Mouse (Mus musculus) urinary bladder, postnatal 10 days (tissue): Measurements from ENCODE around the gene Nfib.

Source experiments
- DNase-seq: peaks from one replicate; pipeline ENCODE4 v3.0.0; 2022; ENCODE audit warnings: low spot score

The Nfib gene

DNA sequence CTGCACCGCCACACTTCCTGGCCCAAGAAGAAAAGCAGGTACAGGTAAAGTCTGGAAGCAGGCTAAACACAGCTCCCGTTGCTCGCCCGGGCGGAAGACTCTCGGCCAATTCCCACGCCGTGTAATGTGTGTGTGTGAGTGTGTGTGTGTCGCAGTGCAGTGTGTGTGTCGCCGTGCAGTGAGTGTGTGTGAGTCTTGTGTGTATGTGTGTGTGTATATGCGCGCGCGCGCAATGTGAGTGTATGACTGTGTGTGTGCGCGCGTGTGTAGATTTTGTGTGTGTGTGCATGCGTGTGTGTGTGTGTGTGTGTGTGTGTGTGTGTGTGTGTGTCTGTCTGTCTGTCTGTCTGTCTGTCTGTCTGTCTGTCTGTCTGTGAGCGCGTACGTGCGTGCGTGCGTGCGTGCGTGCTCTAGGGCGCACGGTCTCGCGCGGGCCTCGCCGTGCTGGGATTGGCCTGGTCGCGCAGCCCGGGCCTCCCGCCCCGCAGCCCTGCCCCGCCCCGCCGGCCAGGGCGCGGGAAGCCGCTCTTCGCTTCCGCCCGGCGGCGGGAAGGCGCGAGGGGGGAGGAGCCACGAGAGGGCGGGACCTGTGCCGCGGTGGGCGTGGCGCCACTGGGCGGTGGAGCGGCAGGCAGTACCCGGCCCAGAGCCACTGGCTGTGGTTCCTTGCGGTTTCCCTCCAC lies 192.7 kb downstream of the Nfib start:
- peak; percentile 90 for DNase-seq

DNA sequence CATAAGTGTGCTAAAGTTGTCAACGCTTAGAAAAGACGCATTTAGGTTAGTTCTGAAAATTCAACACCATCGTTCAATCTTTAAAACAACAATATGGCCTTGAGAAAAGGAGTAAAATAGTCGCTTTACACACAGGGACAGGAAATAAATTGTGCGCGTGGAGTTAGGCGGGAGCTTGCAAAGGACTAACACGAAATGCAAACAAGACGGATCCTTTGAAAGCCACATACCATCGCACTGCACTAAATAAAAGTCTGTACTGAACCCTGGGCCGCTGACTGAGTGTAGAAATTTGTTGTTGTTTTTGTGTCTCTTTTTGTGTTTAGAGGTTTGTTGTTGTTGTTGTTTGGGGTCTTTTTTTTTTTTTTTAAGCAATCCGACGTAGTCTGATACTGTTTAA lies 193.2 kb downstream of the Nfib start:
- DNase-seq: no peak

DNA sequence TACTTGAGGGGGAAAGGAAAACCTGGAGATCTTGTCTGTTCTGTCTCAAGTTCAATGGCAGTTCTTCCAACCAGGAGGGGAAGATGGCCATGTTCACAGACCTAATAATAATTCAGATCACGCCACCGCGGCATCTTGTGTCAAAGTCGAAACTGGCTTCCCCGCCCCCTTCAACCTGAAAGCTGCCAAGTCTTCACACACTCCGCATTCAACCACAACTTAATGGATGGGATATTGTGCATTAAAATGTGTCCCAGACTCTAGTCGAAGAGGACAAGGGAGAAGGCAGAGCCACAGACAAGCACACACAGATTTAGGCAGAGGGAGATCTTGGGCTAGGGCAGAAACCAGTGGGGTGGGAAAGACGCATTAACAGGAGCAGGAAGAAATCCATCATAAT lies 194.0 kb downstream of the Nfib start:
- no peak for DNase-seq

DNA sequence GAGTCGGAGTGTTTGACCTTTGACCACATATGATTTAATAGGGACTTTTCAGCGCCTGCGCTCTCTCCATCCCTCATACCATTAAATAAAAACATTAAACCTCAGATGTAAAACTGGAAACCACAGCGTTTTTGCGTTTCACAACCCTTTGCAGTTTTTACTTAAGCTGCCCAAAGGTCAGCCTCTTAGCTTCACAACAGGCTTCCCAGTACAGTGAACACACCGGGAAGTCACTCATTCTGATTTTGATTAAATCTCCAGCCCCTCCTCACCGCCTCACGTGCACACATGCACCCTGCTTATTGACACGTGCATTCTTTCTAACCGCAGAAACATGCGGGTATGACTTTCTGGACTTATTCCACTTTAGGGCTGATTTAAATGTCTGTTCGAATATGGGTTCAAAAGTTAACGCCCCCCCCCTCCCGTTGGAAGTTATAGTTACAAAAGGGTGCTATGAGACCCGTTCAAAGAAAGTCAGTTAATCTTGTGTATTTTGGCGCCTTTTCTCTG lies 194.5 kb downstream of the Nfib start:
- no peak for DNase-seq

DNA sequence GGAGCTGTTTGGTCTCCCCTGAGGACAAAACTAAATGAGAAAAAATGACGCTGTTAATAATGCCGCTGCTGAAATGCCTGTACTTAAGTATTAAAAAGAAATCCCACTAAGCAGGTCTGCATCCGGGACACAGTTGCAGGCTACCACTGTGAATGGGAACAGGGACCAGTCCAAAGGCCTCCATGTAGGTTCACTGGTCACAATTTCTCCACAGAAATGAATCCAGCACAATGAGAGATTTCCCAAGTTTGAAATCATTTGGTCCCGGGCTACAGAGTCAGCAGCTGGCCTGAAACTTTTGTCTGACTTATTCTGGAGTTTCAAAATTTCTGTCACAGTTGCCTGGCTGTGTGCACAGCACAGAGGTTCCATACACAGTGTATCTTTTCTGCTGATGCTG lies 195.8 kb downstream of the Nfib start:
- no peak for DNase-seq

DNA sequence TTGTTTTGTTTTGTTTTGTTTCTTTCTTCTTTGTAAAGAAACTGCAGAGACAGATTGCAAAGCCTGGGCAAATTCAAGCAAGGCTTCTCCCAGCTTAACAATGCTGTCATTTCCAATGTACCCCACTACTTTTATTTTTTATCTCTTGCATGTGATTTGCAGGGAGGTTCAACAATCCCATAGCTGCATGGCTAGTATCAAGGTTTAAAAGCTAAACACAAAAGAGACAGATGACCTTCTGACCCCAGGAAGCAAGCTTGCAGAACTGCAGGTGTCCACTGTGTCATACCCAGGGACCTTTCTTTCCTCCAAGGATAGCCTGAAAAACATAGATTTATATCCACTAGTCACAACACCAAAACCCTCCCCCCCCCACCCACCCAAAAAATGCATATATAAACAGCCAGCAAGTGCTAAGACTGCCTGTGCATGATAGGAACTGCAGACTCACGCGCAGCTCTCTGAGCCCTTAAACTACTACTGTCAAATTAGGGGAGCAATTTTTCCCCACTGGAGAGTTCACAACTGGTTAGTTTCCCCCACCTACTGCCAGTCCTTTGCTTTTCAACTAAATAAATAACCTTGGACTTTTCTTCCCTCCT lies 196.3 kb downstream of the Nfib start:
- DNase-seq: no peak

DNA sequence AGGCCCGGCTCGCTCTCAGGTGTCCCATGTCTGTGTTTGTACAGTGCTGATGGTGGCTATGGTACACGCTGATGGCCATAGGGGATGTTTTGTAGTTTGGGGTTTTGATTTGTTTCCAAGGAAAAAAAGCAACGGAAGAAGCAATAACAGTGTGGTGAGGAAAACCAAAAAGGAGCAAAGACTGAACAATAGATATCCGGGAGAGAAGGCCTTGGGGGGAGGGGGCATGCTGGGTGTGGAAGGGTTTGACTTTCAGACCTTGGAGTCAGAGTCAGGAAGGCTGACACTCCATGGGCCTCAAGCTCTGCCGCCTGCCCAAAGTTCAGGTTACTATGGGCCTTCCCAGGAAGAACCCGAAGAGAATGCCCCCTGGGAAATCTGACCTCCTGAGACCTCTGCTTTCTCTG lies 197.3 kb downstream of the Nfib start:
- DNase-seq: no peak

DNA sequence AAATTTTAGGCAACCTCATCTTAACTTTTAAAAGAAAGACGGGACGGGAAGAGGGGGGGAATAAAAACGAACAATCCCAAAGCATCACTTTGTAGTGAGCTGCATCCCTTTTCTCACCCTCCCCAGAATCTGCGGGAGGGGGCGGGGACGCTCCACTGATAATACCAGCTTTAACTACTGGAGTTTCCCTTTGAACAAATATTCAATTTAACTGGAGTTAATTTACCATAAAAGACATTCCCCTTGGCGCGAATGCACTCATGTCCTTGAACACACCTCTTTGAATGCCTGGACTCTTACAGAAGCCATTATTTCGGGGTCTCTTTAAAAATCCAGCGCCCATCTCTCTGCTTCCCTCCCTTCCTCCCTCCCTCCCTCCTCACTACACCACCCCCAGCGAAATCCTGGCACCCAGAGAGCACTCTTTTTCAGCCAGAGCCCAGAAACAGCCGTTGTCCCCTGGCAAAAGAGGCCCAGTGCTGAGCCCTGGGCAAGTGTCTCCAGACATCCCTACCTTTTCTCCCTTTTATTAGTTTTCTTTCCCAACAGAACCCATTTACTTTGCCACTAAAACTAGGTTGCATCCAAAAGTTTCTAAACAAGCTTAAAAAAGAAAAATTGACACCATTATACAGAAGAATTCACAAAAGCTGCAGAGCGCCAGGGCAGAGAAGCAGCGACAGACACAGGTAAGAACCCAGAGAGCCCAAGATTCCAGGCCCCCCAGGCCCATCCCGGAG lies 197.8 kb downstream of the Nfib start:
- DNase-seq: no peak

DNA sequence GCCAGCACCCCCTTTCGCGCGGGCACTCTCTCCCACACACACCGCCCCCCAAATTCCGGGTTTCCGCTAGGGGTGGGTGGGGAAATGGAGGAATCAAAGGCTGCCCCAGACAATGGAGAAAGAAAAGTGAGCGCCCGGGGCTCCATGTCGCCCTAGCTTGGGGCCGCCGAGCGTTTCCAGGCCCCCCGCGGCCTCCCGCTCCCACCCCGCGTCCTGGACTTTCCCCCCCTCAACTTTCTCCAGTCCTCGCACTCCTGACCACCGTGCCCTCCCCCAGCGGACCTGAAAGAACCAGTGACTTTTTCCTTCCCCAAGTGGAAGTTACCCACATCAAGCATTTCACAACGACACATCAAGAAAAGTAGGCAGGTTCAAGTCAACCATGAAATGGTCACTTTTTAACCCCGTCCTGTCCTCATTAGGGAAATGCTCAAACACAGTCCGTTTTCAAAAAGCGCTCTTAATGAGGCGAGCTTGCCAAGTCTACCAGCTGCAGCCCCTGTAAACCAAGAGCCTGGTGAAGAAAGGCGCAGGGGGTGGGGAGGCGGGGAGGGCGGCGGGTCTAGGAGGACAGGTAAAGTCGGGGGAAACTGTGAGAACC lies 198.7 kb downstream of the Nfib start:
- DNase-seq: peak; percentile 21

DNA sequence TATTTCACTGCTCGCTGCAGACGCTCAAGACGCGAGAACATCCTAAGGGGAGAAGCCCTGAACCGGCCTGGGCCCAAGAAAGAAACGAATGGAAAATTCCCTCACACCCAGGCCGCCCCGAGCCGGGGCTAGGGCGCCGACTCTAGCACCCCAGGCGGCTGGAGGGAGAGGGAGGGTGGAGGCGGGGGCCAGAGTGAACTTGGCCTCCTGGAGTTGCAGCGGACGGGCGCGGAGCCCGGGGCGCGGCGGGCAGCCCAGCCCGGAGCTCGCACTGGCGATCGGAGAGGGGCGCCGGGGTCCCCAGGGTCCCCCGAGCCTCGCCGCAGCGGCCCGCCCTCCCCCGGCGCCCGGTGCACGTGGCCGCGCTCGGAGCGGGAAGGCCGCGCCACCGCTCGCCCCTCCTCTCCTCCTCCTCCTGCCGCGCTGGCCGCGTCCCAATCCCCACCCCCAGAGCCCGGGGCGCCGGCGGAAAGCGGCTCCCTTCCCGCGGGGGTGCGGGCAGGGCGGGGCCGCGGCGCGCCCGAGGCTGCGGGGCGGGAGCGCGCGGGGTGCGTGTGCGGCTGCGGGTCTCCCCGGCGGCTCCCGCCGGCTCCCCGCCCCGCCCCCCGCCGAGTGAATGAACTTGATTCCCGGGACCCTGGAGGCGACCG lies 199.3 kb downstream of the Nfib start:
- peak; percentile 76 for DNase-seq

DNA sequence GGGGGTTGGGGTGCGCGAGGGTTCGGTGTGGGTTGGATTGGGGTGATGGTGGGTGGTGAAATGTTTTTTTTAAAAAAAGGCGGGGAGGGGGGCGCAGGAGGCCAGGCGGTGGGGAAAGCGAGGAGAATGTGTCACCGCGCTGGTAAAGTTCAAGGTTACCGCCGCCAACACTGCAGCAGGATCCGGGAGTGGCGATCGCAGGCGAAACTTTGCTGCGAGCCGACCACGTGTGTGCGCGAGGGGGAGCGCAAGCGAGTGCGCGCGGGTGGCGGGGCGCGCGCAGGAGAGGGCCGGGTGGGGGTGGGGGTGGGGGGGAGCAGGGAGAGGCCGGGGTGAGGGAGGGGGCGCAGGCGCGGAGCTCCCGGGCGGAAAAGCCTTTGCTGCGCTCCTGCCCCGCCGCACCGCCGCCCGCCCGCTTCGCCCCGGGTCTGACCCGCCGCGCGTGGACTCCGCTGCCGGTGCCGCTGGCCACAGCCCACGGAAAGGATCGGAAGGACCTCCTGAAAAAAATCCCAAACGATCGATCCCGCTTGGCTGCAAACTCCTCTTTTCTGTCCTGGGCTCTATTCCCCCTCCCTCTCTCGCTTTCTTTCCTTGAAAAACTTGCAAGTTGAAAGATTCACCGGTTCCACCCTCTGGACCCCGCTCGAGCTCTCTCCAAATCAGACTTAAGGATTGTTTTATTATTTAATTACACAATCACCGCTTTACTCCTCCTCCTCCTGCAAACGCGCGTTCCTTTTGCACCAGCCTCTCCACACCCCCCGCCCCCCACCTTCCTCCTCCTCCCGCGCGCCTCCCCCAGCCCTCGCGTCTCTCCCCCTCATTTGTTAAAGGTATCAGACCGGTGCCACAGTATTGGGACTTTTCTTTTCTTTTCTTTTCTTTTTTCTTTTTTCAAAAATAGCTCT lies 200.2 kb downstream of the Nfib start:
- peak; percentile 27 for DNase-seq

DNA sequence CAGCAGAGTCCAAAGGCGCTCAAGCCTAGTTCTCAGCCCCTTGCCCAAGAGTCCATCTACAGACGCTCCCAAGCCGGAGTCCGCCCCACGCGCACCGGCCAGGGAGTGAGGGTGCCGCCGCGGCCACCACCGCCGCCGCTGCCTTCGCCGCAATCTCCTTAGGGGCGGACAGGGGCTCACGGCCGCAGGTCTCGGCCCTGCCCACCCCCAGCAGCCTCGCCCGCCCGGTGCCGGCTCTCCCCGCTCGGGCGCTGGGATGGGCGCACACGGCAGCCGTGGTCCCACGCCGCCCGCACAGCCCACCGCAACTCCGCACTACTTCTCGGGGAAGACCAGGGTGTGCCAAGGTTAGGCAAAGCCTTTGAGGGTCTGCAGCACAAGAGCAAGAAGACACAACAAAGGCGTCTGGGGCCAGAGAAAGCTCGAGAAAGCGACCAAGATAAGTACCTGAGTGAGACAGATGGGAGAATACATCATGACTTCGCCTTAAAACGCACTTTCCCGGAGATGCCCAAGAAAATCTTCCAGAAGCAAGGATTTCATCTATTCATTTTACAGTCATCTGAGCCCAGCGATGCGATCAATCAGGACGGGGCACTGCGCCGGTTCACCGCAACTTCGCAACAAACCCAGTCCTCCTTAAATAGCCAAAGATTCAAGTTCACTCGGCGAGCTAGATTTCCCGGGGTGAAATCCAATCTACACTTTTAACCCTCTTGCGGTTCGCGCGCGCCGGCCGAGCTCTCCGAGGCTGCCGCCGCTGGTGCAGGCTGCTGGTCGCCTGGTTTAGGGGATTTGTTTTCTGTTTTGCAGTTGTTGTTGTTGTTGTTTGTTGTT lies 201.0 kb downstream of the Nfib start:
- no peak for DNase-seq

DNA sequence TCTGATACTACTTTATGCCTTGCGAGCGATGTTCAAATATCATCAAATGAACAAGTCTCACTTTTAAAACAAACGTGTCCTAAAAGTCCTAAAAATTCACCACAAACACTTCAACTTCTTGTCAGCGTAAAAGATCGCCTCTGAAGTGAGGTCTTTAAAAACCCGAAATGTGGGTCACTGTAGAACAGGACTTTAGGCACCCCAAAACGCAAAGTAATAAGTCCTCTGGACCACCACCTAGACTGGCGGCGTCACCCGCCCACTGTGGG lies 201.6 kb downstream of the Nfib start:
- DNase-seq: no peak

DNA sequence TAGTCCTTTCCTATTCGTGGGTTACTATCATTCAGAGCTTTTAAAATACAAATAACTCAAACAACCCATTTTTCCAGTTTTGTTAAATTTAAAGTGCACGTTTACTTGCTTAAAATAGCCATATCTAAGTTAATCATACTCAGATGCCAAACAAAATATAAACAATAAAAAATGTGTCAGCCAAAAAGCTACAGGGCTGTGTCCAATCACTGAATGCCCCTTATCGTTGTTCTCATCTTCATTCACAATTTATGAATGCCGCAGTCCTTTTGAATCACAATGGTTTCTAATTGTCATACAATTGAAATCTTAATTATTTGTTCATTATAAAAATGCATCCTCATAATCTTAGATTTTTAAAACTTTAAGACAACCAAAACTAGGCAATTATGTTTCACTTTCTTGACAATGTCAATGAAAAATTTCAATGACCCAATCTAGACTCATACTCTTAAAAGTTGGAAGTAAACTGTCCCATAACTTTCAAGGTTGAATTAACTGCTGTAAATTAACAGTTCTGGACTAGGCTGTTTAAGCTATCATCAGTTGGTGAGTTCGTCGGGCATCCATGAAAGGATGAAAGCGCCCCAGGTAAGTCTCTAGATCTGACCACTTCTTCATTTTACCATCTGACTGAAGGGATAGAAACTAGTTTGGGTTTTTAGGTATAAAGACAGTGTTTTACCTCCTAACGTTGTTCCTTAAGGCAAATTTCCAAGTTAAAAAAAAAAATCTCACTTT lies 202.1 kb downstream of the Nfib start:
- no peak for DNase-seq

DNA sequence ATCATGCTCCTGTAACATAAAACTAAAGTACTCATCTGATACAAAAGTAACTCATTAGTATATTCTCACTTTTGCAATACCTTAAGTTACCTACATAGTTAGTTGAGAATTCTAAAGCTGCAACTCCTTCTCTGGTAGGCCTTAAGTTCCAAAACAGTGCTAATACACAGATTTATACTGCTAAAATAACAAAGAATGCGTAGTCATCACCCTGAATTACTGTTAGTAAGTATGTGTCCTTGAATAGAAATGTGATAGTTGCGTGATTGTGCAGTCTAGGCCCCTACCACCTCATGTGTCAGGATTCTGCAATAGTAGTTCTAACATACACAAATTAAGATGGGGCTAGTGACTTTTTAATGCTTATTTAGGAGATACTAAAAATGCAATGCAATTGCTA lies 202.9 kb downstream of the Nfib start:
- DNase-seq: no peak

DNA sequence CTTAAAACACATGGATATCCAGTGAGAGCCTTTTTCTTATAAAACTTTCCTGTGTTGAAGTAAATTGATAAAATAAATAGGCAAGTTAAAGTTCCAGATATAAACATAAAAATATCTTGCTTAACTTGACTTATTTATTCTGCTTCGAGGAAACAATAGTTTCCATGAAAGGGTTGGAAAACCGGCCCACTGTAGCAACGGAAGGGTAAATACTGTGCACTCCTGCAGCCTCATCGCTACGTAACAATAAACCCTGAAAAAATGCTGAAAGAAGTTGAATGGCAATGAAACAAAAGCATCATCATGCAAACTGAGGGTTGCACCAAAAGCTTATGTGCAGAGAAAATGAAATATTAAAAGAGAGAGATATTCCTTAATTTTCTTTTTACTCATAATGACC lies 203.5 kb downstream of the Nfib start:
- no peak for DNase-seq

DNA sequence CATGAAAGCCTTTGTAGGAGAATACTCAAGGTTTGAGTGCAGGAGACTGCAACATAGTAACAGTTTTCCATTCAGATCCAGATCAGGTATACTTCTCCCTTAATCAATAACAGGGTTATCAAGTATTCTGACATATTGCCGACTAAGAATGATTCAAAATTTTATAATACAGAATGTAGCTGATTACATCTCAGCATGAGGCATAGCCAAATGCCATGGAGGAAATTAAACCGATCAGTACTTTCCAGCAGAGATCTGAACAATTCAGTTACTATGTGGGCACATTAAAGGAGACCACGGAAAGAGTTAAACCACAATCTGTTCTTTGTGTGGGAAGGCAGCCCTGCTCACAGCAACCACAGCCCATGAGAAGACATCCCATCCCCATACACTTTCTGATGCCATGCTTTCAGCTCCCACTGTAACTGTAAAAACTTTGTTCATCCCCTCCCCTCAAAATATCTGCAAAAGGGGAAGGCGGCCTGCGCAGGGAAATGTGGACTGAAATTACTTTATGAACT lies 204.9 kb downstream of the Nfib start:
- no peak for DNase-seq

DNA sequence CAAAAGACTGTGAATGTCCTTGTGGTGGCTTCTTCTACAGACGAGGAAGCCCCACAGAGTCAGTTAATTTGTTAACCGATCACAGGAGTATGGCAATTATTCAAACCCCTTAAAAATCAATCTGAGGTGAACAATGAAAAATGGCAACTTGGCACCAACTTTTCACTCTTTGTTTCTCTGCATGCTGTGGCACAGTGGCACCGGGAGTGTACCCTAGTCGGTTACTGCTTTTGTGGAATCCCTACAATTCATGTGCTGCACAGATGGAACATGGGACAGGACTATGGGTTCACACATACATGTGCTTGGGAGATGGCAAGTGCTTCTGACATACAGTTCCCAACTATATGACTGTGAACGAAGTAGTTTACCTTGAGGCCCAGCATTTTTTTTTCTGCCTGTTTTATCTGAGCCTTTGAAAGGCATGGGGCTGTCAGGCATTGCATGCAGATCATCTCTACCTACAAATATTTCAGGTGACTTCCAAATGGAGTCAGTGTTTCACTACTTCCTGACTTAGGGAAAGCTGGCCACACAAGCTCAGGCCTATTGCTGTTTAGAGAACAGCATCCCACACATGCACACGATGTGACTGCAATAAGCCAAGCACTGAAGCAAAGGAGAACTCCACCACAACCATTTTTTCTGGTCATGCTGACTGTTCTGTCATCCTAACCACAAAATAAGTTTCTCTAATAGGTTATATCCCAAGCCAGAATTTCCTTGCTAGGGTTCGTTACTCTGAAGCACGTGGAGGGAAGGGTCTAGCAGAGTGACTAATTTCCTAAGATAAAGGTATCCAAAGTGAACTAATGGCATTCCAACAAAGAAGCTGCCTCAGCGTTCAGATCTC lies 205.6 kb downstream of the Nfib start:
- DNase-seq: no peak

DNA sequence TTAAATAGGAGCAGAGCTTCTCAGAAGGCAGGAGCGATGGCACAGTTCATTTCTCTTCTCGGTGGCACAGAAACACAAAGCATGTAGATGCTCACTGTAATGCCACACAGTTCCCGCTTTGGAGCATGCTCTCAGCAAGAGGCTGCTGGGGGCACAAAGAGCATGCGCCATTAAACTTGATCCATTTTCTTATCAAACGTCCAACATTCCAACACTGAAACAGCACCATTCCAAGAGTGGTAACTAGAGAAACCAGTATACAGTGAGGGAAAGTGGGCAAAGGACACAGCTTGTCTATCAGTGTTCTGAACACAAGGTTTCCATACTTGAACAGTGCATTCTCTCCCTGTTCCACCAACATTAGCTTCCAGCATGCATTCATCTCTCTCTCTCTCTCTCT lies 206.3 kb downstream of the Nfib start:
- DNase-seq: no peak
